Mouse (Mus musculus): Measurements from ENCODE around the gene Fxyd1. TPM values are rescaled to one million over a fixed set of nuclear protein-coding genes. Genes with fewer than 3 reads are reported as not detected.

Gene Fxyd1
- polyA plus RNA-seq, 1 experiment = 1.7 TPM

DNA sequence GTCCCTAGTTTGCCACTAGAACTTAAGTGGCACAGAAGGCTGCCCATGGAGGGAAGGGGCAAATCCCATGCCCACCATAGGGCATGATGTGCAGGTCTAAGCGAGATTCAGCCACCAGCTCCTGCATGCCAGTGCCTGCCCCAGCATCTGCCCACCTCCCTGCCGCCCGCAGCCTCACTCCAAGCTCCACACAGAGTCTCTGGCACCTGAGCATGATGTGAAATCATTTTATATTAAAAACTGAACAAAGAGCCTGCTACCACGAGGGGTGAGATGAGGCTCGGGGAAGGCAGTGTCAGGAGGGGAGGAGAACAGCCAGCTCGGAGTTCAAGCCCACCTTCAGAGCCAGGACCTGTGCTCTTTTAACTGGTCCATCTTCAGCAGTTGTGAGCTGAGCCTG is 13.3 kb upstream of the Fxyd1 start:
- no peak overlapping the region for H3K4me3 ChIP-seq (replicated peaks)
- no peaks in the 10 kb centered on the region for H3K27me3 ChIP-seq (ENCODE audit: control insufficient read depth)
- H3K9me3 ChIP-seq (ENCODE audit: control insufficient read depth, low read length) = no peaks in the 10 kb centered on the region
- H3K36me3 ChIP-seq (ENCODE audit: control insufficient read depth) = no peaks in the 10 kb centered on the region
- H3K4me1 ChIP-seq (ENCODE audit: control insufficient read depth) = no peaks in the 10 kb centered on the region
- no peak for TF ChIP-seq GATA1 (IDR thresholded peaks at IDR 0.05; ENCODE audit: low read length)
- no peak for TF ChIP-seq TAL1 (IDR thresholded peaks at IDR 0.05; ENCODE audit: low read length)

DNA sequence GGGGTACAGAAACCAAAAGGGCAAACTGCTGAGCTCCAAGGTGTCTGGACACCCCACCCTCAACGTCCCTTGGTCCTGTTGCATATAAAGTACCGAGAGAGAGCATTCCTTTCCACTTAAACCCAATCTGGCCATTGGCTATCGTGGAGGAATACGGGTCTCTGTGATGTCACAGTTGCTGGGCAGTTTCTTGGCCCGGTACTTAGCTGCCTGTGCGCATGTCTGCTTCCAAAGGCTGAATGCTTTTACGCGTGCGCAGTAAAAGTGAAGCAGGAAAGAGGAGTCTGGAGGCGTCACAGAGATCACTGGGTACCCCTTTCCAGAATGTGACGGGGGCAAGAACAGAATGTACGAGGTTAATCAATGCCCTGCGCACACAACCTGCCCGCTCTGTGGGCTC is 12.5 kb upstream of the Fxyd1 start:
- H3K4me1 ChIP-seq (ENCODE audit: control insufficient read depth) = no peaks in the 10 kb centered on the region
- TF ChIP-seq GATA1 (IDR thresholded peaks at IDR 0.05; ENCODE audit: low read length) (no peak), TAL1 (IDR thresholded peaks at IDR 0.05; ENCODE audit: low read length) (no peak)

GRCm38 (mm10) chr7:31067836-31068235 is 10.8 kb upstream of the Fxyd1 start:
- TF ChIP-seq TAL1 (IDR thresholded peaks at IDR 0.05; ENCODE audit: low read length) (no peak), GATA1 (IDR thresholded peaks at IDR 0.05; ENCODE audit: low read length) (no peak)
- H3K36me3 ChIP-seq (ENCODE audit: control insufficient read depth) = no peaks in the 10 kb centered on the region
- no peaks in the 10 kb centered on the region for H3K4me1 ChIP-seq (ENCODE audit: control insufficient read depth)
- no peaks in the 10 kb centered on the region for H3K9me3 ChIP-seq (ENCODE audit: control insufficient read depth, low read length)
- no peaks in the 10 kb centered on the region for H3K27me3 ChIP-seq (ENCODE audit: control insufficient read depth)
- no peak overlapping the region for H3K4me3 ChIP-seq (replicated peaks)

More for the DNA sequence above, 12.5 kb upstream of the Fxyd1 start:
- Histone ChIP-seq H3K4me3 (replicated peaks) (no peak overlapping the region), H3K36me3 (ENCODE audit: control insufficient read depth) (no peaks in the 10 kb centered on the region), H3K27me3 (ENCODE audit: control insufficient read depth) (no peaks in the 10 kb centered on the region), H3K9me3 (ENCODE audit: control insufficient read depth, low read length) (no peaks in the 10 kb centered on the region)

- no peaks in the 10 kb centered on the region for H3K4me1 ChIP-seq (ENCODE audit: control insufficient read depth)
- H3K36me3 ChIP-seq (ENCODE audit: control insufficient read depth) = no peaks in the 10 kb centered on the region
- H3K9me3 ChIP-seq (ENCODE audit: control insufficient read depth, low read length) = no peaks in the 10 kb centered on the region
- no peak overlapping the region for H3K4me3 ChIP-seq (replicated peaks)
- no peaks in the 10 kb centered on the region for H3K27me3 ChIP-seq (ENCODE audit: control insufficient read depth)
- TF ChIP-seq TAL1 (IDR thresholded peaks at IDR 0.05; ENCODE audit: low read length) (no peak), GATA1 (IDR thresholded peaks at IDR 0.05; ENCODE audit: low read length) (no peak)
These were observed 6.1 kb upstream of the Fxyd1 start for GRCm38 (mm10) chr7:31063074-31063560.

DNA sequence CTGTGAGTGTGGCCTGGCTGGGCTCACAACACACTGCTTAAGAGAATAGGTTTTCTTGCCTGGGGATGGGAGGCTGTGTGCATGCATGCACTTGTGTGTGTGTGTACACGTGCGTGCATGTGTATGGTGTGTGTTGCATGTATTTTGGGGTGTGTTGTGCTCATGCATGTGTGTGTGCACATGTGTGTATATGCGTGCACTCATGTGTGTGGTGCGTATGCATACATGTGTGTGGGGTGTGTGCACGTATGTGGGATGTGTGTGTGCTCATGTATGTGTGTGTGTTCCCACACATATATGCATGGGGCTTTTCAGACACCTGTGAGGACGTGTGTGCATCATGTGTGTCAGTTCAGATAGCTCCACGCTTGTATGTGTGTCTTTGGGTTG is 3.6 kb upstream of the Fxyd1 start:
- TF ChIP-seq GATA1 (IDR thresholded peaks at IDR 0.05; ENCODE audit: low read length) = no peak
- TF ChIP-seq TAL1 (IDR thresholded peaks at IDR 0.05; ENCODE audit: low read length) = no peak
- H3K4me3 ChIP-seq (replicated peaks) = no peak overlapping the region
- H3K9me3 ChIP-seq (ENCODE audit: control insufficient read depth, low read length) = no peaks in the 10 kb centered on the region
- no peaks in the 10 kb centered on the region for H3K27me3 ChIP-seq (ENCODE audit: control insufficient read depth)
- no peaks in the 10 kb centered on the region for H3K4me1 ChIP-seq (ENCODE audit: control insufficient read depth)
- no peaks in the 10 kb centered on the region for H3K36me3 ChIP-seq (ENCODE audit: control insufficient read depth)

DNA sequence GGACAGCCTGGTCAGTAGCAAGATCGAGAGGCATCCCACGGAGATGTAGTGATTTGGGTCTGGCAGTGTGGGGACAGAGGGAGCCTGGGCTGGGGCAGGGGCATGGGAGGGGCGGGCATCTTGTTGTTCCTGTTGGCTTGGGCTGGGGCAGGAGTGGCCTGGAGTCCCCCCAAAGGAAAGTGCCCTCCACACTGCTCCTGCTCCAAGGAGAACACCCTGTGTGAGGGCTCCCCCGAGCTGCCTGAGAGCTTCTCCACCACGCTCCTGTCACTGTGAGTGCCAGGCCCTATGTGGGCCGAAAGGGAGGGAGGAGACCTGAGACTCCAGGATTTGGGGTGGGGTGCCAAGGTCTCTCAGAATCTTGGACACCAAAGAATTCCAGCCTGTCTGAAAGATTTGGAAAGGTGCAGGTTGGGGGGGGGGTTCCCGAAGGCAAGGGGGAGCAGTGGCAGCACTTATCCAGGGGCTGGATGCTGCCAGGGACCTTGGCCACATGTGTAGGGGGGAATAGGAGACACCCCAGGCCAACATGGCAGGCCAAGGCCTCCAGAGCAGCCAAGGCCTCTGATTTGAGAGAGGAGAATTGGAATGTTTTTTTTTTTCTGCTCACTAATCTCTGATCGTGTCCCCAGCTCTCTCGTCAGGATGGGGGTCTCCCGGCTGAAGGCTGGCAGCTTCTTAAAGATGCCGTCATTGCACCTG is 3.1 kb upstream of the Fxyd1 start:
- Histone ChIP-seq H3K36me3 (ENCODE audit: control insufficient read depth) (no peaks in the 10 kb centered on the region), H3K4me1 (ENCODE audit: control insufficient read depth) (no peaks in the 10 kb centered on the region), H3K9me3 (ENCODE audit: control insufficient read depth, low read length) (no peaks in the 10 kb centered on the region), H3K4me3 (replicated peaks) (no peak overlapping the region), H3K27me3 (ENCODE audit: control insufficient read depth) (no peaks in the 10 kb centered on the region)
- no peak for TF ChIP-seq GATA1 (IDR thresholded peaks at IDR 0.05; ENCODE audit: low read length)
- TF ChIP-seq TAL1 (IDR thresholded peaks at IDR 0.05; ENCODE audit: low read length) = no peak

GRCm38 (mm10) chr7:31059108-31059507 is 2.1 kb upstream of the Fxyd1 start, which contains the start of gene Lgi4:
Lgi4 (plus strand) TSS chr7:31059342.
- H3K9me3 ChIP-seq (ENCODE audit: control insufficient read depth, low read length) = no peaks in the 10 kb centered on the region
- no peaks in the 10 kb centered on the region for H3K27me3 ChIP-seq (ENCODE audit: control insufficient read depth)
- no peaks in the 10 kb centered on the region for H3K36me3 ChIP-seq (ENCODE audit: control insufficient read depth)
- no peaks in the 10 kb centered on the region for H3K4me1 ChIP-seq (ENCODE audit: control insufficient read depth)
- no peak for TF ChIP-seq GATA1 (IDR thresholded peaks at IDR 0.05; ENCODE audit: low read length)
- H3K4me3 ChIP-seq (replicated peaks) = no peak within 1 kb of the TSS

GRCm38 (mm10) chr7:31058211-31058610 is 1.2 kb upstream of the Fxyd1 start:
- Histone ChIP-seq H3K9me3 (ENCODE audit: control insufficient read depth, low read length) (no peaks in the 10 kb centered on the region), H3K4me1 (ENCODE audit: control insufficient read depth) (no peaks in the 10 kb centered on the region; the same call in 1 of the 2 replicates), H3K4me3 (replicated peaks) (no peak overlapping the region), H3K36me3 (ENCODE audit: control insufficient read depth) (no peaks in the 10 kb centered on the region), H3K27me3 (ENCODE audit: control insufficient read depth) (peaks cover 4% of the 10 kb centered on the region)
- TF ChIP-seq TAL1 (IDR thresholded peaks at IDR 0.05; ENCODE audit: low read length) = no peak
- TF ChIP-seq GATA1 (IDR thresholded peaks at IDR 0.05; ENCODE audit: low read length) = no peak

- H3K4me3 ChIP-seq (replicated peaks) = no peak overlapping the region
- peaks cover 9% of the 10 kb centered on the region for H3K27me3 ChIP-seq (ENCODE audit: control insufficient read depth)
- H3K4me1 ChIP-seq (ENCODE audit: control insufficient read depth) = no peaks in the 10 kb centered on the region; the same call in 1 of the 2 replicates
- no peaks in the 10 kb centered on the region for H3K9me3 ChIP-seq (ENCODE audit: control insufficient read depth, low read length)
- no peaks in the 10 kb centered on the region for H3K36me3 ChIP-seq (ENCODE audit: control insufficient read depth)
- no peak for TF ChIP-seq TAL1 (IDR thresholded peaks at IDR 0.05; ENCODE audit: low read length)
These were observed 731 bp upstream of the Fxyd1 start for GRCm38 (mm10) chr7:31057730-31058129.

- Histone ChIP-seq H3K4me1 (ENCODE audit: control insufficient read depth) (no peaks in the 10 kb centered on the region; the same call in 1 of the 2 replicates), H3K4me3 (replicated peaks) (no peak overlapping the region), H3K36me3 (ENCODE audit: control insufficient read depth) (no peaks in the 10 kb centered on the region), H3K27me3 (ENCODE audit: control insufficient read depth) (peaks cover 21% of the 10 kb centered on the region), H3K9me3 (ENCODE audit: control insufficient read depth, low read length) (no peaks in the 10 kb centered on the region)
- TF ChIP-seq GATA1 (IDR thresholded peaks at IDR 0.05; ENCODE audit: low read length) = no peak
- no peak for TF ChIP-seq TAL1 (IDR thresholded peaks at IDR 0.05; ENCODE audit: low read length)
These were observed 551 bp downstream of the Fxyd1 start for GRCm38 (mm10) chr7:31056448-31056847.
